Mouse (Mus musculus): ENCODE results near the gene Gmeb1.
A peak's percentile ranks its signal among the peaks of the same experiment; 100 is the strongest.

GRCm38 (mm10) chr4:132253622-132254021 is 7.8 kb downstream of the Gmeb1 start:
- no peak for TF ChIP-seq USF1 (IDR thresholded peaks at IDR 0.05; ENCODE audit: low read depth, low read length)
- peak in 1 of 2 experiments; percentile 33; a peak in 2 of 4 replicates for TF ChIP-seq EP300 (IDR thresholded peaks at IDR 0.05; ENCODE audit: low read depth in 1 of 2, low read length in 2 of 2)
- no peak for TF ChIP-seq E2F4 (IDR thresholded peaks at IDR 0.05; ENCODE audit: borderline replicate concordance, low read depth, low read length)
- TF ChIP-seq GATA1 (IDR thresholded peaks at IDR 0.05; ENCODE audit: low read depth, low read length) = peak; percentile 23; the same call in 1 of the 2 replicates
- no peak for TF ChIP-seq POLR2A (IDR thresholded peaks at IDR 0.05; ENCODE audit: control insufficient read depth in 1 of 2, insufficient read depth in 1 of 2, low read depth in 1 of 2, low read length in 2 of 2, poor library complexity in 1 of 2)
- no peak for TF ChIP-seq JUND (IDR thresholded peaks at IDR 0.05; ENCODE audit: low read depth, low read length)
- TF ChIP-seq POLR2AphosphoS5 (IDR thresholded peaks at IDR 0.05; ENCODE audit: borderline replicate concordance, low read depth, low read length) = no peak
- no peak for TF ChIP-seq CTCF (IDR thresholded peaks at IDR 0.05 in 2 of 3, conservative IDR thresholded peaks at IDR 0.05 in 1 of 3; ENCODE audit: control insufficient read depth in 1 of 3, insufficient read depth in 1 of 3, low read depth in 2 of 3, low read length in 3 of 3, poor library complexity in 1 of 3, severe bottlenecking in 1 of 3)
- TF ChIP-seq ZC3H11A (IDR thresholded peaks at IDR 0.05; ENCODE audit: low read depth, low read length) = no peak
- TF ChIP-seq MYB (IDR thresholded peaks at IDR 0.05; ENCODE audit: low read depth, low read length) = no peak
- TF ChIP-seq MAX (IDR thresholded peaks at IDR 0.05; ENCODE audit: low read length) = 0 out of 2 replicates have a peak, but pooled peaks have one; percentile 35
- TF ChIP-seq ELF1 (IDR thresholded peaks at IDR 0.05; ENCODE audit: low read depth, low read length) = no peak

All from MEL (cell line).